Mouse (Mus musculus): ENCODE data around the gene Ung. TPM values are rescaled to one million over a fixed set of nuclear protein-coding genes. Genes with fewer than 3 reads are reported as not detected.

Ung gene
- polyA plus RNA-seq (2015; fragmentation: Nextera tagmentation; extraction: Ambion mirVana), result 12.4 and 15.8 TPM in 2 replicates

DNA sequence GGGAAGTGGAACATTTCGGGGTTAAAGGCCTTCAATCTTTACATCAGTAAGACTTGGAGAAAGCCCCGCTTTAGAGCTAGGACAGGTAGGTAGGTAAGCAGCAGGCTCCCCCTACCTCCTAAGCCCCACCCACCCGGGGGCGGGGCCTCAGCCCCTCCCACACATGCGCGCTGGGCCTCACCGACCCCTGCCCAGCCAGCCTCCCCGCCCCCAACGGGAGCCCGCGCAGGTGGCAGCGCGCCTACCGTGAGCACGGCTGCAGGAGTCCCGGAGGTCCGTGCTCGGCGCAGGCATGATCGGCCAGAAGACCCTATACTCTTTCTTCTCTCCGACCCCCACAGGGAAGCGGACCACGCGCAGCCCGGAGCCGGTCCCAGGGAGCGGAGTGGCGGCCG, at the start of gene Ung:
Gene Ung, plus strand, starts transcription at position 176 of the 395 bp plus-strand sequence.

DNA sequence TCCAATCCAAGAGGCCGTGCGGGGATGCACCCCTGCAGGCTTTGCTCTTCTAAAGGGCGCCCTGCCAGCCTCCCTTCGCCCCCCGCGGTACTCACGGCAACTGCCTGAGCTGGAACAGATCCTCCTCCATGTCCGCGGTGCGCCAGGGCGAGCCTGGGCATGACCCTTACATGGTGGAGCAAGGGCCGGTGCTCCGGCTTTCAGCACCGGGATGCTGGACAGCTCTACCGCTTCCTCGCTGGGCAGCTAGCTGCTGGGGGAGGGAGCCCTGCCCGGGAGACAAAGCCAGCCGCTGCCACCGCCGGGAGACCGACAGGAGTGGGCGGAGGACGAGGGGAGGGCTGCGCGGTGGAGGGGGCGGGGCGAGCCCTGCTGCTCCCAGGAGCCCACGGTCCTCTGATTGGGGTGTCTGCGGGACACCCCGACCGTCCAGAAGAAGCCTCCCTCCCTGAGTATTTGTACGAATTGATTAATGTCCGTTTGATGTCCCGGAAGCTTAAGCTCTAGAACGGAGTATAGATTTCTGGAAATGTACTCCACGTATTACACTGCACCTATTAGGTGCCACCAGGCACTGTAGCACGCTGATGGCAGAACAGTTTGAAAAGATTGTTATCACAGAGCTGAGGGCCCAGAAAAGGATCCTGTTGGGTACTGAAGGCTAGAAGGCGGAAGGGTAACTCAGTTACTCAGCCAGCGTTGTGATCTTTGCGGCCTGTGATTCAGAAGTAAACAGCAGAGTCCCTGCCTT, 39.0 kb upstream of the Ung start, which contains the start of gene Svop:
Gene Svop, minus strand, starts transcription at position 514 of the 751 bp plus-strand sequence.

DNA sequence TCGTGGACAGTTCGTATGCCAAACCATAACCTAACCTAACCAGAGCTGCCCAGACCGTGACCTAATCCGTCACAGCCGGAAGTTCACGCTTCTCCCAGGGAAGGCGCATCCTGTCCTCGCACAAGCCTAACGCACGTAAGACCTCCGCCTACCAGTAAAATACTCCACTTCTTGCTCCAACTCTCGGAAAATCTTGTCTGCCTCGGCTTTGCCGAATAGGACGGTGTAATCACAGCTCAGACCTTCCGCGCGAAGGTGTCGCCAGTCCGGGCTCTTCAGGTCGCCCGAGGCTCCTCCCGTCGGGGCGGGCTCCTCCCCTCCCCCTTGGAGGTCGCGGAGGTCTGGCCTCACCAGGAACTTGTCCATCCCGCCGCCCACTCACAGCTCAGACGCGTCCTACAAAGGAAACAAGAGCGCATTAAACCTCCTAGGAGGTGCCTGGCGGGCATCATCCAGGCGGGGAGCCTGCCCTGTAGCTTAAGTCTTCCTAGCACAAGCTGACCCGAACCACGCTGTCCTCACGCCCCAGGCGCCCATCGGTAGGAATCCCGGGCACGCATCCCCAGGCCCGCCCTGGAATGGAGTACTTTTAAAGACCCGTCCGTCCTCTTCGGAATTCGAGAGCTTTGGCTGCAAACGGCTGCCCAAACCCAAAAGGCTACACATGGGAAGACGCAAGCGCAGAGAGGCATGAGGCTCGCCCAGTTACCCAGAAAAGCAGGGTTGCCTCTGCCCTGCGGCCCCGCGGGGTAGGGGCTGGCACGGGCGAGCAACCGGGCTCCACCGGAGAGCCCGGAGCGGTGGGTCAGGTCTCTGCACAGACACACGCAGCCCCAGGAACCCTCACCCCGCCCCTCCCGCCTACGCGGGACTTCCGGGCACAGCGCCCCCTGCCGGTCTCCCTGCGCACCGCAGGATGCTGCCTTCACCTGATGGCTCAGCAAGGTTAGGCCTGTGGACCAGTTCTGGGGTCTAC, 2.5 kb upstream of the Ung start, which contains the start of gene Alkbh2:
Gene Alkbh2, minus strand, starts transcription at position 845 of the 976 bp plus-strand sequence.

DNA sequence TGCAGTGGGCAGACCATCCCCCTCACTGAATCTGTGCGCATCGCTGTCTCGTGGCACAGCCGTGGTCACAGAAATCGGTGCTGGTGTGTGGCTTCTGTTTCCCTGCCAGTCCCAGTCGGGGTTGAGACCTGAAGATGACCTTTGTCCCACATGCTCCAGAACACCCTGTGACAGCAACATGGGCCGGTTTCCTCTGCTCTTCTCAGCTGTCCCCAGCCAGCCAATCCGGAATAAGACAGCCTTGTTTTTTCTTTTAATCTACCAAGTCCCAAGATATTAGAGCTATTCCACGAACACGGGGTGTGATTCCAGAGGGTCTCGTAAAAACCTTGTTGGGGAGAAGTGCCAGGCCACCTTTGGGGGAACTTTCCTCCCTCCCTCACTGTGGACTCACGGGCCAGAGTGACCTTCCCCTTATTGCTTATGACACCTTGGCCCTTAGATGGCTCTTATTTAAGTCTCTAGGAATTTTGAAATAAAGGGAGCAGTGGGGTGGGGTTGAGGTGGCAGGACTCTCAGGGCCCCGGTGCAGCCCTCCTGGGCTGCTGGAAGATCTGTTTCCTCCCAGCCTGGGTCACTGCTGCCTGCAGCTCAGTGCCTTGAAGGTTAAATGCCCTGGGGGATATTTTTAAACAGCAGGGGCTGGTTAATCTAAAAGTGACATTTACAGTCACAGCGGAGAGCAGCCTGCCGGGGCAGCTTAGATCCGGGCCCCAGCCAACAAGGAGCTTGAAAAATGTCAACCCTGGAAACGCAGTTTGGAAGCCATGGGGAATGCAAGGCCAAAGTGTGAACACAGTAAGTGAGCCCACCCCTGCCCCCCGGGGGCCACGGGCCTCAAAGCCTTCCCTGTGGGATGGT, 16.1 kb downstream of the Ung start, which contains the start of gene Acacb:
Gene Acacb, plus strand, starts transcription at position 508 of the 861 bp plus-strand sequence.

Other genes with a start within 250 kb of the Ung start
- gene Coro1c, start 221.6 kb upstream of the Ung start, polyA plus RNA-seq (2015; fragmentation: Nextera tagmentation; extraction: Ambion mirVana), result 228 and 270 TPM in 2 replicates
- 7.4 and 9.3 TPM in 2 replicates for gene Ssh1, start 136.5 kb upstream of the Ung start, polyA plus RNA-seq (2015; fragmentation: Nextera tagmentation; extraction: Ambion mirVana)
- not detected in 2 replicates for gene Dao, start 126.7 kb upstream of the Ung start, polyA plus RNA-seq (2015; fragmentation: Nextera tagmentation; extraction: Ambion mirVana)
- 5.6 and 7.1 TPM in 2 replicates for gene Usp30, start 64.9 kb upstream of the Ung start, polyA plus RNA-seq (2015; fragmentation: Nextera tagmentation; extraction: Ambion mirVana)
- not detected in 2 replicates for gene Svop, start 38.8 kb upstream of the Ung start, polyA plus RNA-seq (2015; fragmentation: Nextera tagmentation; extraction: Ambion mirVana)
- gene Alkbh2, start 2.2 kb upstream of the Ung start, polyA plus RNA-seq (2015; fragmentation: Nextera tagmentation; extraction: Ambion mirVana), result 6.0 and 6.7 TPM in 2 replicates
- 1.4 and 1.5 TPM in 2 replicates for gene Acacb, start 16.1 kb downstream of the Ung start, polyA plus RNA-seq (2015; fragmentation: Nextera tagmentation; extraction: Ambion mirVana)
- gene Foxn4, start 143.4 kb downstream of the Ung start, polyA plus RNA-seq (2015; fragmentation: Nextera tagmentation; extraction: Ambion mirVana), result not detected in 2 replicates
- 3.1 and 4.0 TPM in 2 replicates for gene Myo1h, start 158.8 kb downstream of the Ung start, polyA plus RNA-seq (2015; fragmentation: Nextera tagmentation; extraction: Ambion mirVana)

Data from urinary bladder, postnatal 0 days (tissue).